Mouse (Mus musculus): Measurements from ENCODE around the gene Mybpc3. TPM values are rescaled to one million over a fixed set of nuclear protein-coding genes. Genes with fewer than 3 reads are reported as not detected.

Gene Mybpc3
- total RNA-seq, 2 experiments from 2014 or later = 0.07 TPM; not detected in 1

- no peak for DNase-seq (ENCODE audit: low spot score in 2 of 2)
These were observed 19.5 kb downstream of the Mybpc3 start for GRCm38 (mm10) chr2:91137481-91137880.

DNA sequence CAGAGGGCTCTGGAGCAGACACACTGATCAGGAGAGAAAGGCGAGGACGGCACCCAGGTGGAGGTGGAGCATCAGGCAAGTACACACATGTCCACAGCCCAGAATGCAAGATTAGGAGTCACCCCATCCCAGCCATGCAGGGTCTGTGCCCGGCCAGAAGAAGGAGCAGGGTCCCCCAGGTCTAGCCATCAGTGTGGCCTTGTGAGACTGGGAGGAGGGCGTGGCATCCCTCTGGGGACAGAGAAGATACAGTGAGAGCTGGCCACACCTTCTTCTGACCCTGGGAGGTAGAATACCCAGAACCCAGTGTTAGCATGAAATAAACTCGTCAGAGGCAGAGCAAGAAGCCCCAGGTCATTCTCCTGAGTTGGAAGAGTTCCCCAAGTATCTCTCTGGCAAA is 21.4 kb downstream of the Mybpc3 start:
- DNase-seq (ENCODE audit: low spot score in 2 of 2) = no peak
- Histone ChIP-seq H3K4me3 (no peak overlapping the region), H3K27ac (no peak overlapping the region)
- TF ChIP-seq CTCF (conservative IDR thresholded peaks at IDR 0.05) = no peak

More at GRCm38 (mm10) chr2:91137481-91137880, 19.5 kb downstream of the Mybpc3 start:
- no peak for TF ChIP-seq CTCF (conservative IDR thresholded peaks at IDR 0.05)
- Histone ChIP-seq H3K4me3 (no peak overlapping the region), H3K27ac (no peak overlapping the region)

DNA sequence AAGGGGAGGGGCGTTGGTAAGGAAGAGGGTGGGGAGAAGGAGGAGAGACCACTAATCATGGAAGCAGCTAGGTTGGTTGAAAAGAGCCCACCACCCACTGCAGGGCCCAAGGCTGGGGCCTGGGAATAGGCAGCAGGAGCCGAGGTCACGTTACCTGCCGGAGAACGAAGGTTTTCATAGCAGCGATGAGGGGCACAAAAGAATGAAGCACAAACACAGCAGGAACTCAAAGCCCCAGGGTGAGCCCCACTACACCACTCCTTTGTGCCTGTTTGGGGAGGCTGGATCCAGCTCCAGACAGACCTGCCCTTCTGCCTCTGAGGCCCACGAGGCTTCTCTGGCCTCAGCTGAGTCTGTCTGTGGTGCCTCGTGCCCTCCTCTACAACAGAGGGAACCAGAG is 21.8 kb downstream of the Mybpc3 start:
- Histone ChIP-seq H3K27ac (no peak overlapping the region), H3K4me3 (no peak overlapping the region)
- DNase-seq (ENCODE audit: low spot score in 2 of 2) = no peak
- no peak for TF ChIP-seq CTCF (conservative IDR thresholded peaks at IDR 0.05)

DNA sequence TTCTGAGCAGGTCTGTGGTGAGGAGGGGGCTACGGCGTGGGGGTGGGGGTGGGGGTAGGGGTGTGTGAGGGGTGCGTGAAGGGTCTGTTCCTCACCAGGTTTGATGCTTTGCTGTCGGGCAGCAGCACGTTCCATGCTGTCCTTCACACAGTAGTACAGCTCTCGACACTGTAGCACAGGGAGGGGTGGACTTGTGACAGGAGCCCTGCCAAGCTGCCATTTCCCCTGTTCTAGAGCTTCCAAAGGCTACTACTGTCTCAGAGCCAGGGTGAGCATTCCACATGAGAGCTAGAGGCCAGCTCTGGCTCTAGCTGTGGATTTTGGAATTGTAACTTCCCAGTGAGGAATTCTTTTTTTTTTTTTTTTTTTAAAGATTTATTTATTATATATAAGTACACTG is 25.0 kb downstream of the Mybpc3 start:
- DNase-seq (ENCODE audit: low spot score in 2 of 2) = no peak
- H3K27ac ChIP-seq = no peak overlapping the region
- TF ChIP-seq CTCF (conservative IDR thresholded peaks at IDR 0.05) = no peak
- H3K4me3 ChIP-seq = no peak overlapping the region

DNA sequence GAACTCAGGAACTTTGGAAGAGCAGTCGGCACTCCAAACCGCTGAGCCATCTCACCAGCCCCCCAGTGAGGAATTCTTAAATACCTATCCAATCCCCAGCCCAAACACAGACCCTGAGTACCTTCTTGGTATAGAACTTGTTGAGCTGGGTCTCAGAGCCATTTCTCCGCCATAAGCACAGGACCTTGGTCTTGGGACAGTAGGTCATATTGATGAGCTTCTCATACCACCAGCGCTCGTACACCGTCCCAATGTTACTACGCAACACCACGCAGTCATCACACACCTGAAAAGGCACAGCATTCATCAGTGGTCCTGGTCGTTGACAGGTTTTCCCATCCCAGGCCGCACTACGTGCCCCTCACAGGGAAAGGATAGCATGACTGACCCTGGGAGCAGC is 25.5 kb downstream of the Mybpc3 start:
- no peak for TF ChIP-seq CTCF (conservative IDR thresholded peaks at IDR 0.05)
- no peak overlapping the region for H3K4me3 ChIP-seq
- DNase-seq (ENCODE audit: low spot score in 2 of 2) = no peak
- H3K27ac ChIP-seq = no peak overlapping the region

- DNase-seq (ENCODE audit: low spot score in 2 of 2) = no peak
- TF ChIP-seq CTCF (conservative IDR thresholded peaks at IDR 0.05) = no peak
- no peak overlapping the region for H3K4me3 ChIP-seq
- H3K27ac ChIP-seq = no peak overlapping the region
These were observed 30.2 kb downstream of the Mybpc3 start for GRCm38 (mm10) chr2:91148101-91148500.

DNA sequence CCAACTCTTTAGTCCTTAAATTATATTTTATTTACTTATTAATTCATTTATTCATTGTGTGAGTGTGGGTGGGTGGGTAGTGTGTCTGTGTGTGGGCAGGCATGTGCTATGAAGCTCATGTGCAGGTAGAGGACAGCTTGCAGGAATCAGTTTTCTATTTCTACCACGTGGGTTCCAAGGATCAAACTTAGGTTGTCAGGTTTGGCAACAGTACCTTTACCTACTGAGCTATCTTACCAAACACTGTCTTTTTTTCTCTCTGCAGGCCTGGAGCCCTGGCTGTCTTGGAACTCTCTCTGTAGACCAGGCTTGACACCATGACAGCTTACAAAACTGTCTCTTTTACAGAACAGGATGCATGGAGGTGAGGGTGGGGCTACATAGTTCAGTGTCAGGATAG is 33.4 kb downstream of the Mybpc3 start:
- DNase-seq (ENCODE audit: low spot score in 2 of 2) = no peak

DNA sequence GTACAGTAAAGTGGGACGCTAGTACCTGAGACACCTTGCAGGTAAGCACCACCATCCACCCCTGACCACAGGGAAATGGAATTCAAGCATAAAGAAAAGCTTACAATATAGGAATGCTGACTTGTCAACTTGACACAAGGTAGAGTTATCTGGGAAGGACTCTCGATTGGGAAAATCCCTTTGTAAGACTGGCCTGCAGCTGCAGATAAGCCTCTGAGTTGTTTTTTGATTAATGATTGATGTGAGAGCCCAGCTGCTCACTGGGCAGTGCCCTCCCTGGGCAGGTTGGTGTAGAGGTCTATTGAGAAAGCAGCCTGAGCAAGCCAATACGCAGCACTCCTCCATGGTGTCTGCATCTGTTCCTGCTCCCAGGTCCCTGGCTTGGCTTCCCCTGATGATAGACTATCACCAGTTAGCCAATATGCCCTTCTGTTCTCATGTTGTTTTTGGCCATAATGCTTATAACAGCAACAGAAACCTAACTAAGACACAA is 35.0 kb downstream of the Mybpc3 start:
- DNase-seq (ENCODE audit: low spot score in 2 of 2) = no peak
- Histone ChIP-seq H3K4me3 (no peak overlapping the region), H3K27ac (no peak overlapping the region)
- no peak for TF ChIP-seq CTCF (conservative IDR thresholded peaks at IDR 0.05)

More for the DNA sequence above, 33.4 kb downstream of the Mybpc3 start:
- no peak for TF ChIP-seq CTCF (conservative IDR thresholded peaks at IDR 0.05)
- Histone ChIP-seq H3K27ac (no peak overlapping the region), H3K4me3 (no peak overlapping the region)

DNA sequence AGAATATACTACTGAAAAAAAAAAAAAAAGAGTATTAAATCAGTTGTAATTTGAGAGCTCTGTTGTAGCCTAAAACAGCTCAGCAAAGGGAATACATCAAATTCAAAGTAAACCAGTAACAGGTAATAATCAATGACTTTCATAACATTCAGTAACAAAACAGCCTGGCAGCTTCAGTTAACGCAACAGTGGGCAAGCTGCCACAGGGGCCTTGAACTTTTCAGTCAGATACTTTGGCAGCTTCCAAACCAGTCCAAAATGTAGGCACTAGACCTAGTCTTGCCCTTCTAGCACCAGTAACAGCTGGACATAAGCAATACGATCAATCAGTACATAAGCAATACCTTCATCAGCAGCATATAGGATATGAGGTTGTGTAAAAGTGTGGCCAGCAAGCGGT is 36.1 kb downstream of the Mybpc3 start:
- Histone ChIP-seq H3K4me3 (no peak overlapping the region), H3K27ac (no peak overlapping the region)
- no peak for DNase-seq (ENCODE audit: low spot score in 2 of 2)
- TF ChIP-seq CTCF (conservative IDR thresholded peaks at IDR 0.05) = no peak

DNA sequence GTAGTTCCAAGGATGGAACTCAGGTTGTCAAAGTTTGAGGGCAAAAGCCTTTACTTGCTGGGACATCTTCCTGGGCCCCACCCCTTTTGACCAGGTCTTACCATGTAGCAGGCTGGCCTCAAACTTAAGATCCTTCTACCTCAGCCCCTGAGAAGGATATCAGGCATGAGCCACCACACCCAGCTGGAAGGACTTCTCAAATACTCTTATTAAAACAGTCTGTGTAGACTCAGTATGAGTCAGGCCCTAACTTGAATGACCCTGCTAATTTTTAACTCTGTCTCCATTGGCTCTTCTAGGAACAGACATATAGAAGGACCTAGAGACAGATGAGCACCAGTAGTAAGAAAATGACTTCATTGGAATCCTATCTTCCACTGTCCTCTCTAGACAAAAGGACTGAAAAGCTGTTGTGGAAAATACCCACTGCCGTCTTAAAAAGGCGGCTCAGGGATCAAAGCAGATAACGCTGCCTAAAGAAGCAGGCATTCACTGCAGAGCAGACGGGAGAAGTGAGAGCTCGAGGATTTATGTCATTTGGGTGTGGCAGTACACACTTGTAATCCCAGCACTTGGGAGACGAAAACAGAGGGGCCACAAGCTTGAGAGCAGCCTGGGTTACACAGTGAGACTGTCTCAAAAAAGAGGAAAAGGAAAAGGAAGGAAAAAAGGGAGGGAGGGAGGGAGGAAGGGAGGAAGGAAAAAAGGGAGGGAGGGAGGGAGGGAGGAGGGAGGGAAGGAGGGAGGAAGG is 39.2 kb downstream of the Mybpc3 start:
- TF ChIP-seq CTCF (conservative IDR thresholded peaks at IDR 0.05) = no peak
- H3K4me3 ChIP-seq = no peak overlapping the region
- no peak overlapping the region for H3K27ac ChIP-seq
- no peak for DNase-seq (ENCODE audit: low spot score in 2 of 2)

DNA sequence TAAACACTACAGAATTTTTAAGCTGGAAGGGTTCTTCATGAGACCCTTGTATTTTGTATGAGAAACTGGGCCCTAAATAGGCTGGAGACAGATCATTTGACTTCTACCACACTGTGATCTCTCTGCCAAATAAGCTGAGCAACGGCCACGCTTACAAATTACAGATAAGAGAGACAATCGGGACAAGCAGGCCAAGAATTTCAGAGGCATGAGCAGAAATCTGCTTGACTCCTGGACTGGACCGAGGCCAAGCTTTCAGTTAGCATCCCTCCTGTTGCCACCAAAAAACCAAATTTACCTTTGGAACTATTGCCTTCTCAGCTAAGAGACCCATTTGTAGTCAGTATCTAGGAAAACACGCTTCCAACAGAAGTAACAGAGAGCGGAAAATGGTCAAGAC is 42.6 kb downstream of the Mybpc3 start:
- no peak for DNase-seq (ENCODE audit: low spot score in 2 of 2)
- Histone ChIP-seq H3K4me3 (no peak overlapping the region), H3K27ac (no peak overlapping the region)
- no peak for TF ChIP-seq CTCF (conservative IDR thresholded peaks at IDR 0.05)

- H3K4me3 ChIP-seq = no peak overlapping the region
- DNase-seq (ENCODE audit: low spot score in 2 of 2) = no peak
- no peak for TF ChIP-seq CTCF (conservative IDR thresholded peaks at IDR 0.05)
- H3K27ac ChIP-seq = no peak overlapping the region
These were observed 45.0 kb downstream of the Mybpc3 start for GRCm38 (mm10) chr2:91162952-91163351.

DNA sequence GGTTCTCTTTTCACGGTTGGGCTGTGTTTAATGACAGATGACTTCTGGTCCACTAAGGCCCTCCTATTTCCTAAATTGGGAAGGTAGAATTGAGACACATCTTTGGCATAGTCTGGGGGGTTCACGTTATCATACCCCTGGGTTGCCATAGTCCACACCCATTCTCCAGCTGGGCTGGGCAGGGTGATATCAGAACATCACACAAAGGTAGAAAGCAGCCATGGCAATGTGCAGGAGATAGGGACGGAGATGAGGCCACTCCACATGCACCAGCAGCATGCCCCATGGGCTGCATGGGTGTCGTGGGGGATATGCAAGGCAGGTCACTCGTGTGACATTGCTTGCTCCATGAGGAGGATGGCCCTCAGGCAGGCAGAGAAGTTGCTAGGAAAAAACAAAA is 45.6 kb downstream of the Mybpc3 start:
- TF ChIP-seq CTCF (conservative IDR thresholded peaks at IDR 0.05) = no peak
- H3K4me3 ChIP-seq = no peak overlapping the region
- no peak overlapping the region for H3K27ac ChIP-seq
- DNase-seq (ENCODE audit: low spot score in 2 of 2) = no peak

DNA sequence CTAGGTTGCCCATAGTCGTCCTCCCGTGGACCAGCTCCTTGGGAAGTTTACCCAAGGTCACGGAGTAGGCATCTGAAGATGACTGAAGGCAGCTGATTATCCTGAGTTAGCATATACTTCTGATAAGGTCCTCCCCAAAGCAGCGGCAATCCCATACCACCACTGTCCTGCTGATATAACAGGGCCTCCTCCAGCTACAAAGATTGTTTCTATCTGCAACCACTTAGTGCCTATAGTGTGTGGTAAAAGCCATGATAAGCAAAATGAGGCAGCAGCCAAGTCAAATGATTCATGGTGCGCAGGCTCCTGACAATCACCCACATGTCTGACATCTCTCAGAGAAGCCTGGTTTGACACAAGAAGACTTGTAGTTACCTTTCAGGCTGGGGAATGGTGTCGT is 47.0 kb downstream of the Mybpc3 start:
- no peak for DNase-seq (ENCODE audit: low spot score in 2 of 2)
- H3K4me3 ChIP-seq = no peak overlapping the region
- TF ChIP-seq CTCF (conservative IDR thresholded peaks at IDR 0.05) = no peak
- no peak overlapping the region for H3K27ac ChIP-seq
